Mouse (Mus musculus) heart, embryonic 15.5 days (tissue): ENCODE data around the gene Tprn. TPM values are rescaled to one million over a fixed set of nuclear protein-coding genes. Genes with fewer than 3 reads are reported as not detected.
A peak's percentile ranks its signal among the peaks of the same experiment; 100 is the strongest.
"Not testable (repeated sequence)": the region's sequence is repeated elsewhere in the genome, so short reads cannot be mapped to it uniquely, and the experiment has no call there.

ENCODE experiments used
- ATAC-seq: fragments of 200-750 bp; cut with Nextera tagmentation; replicated peaks from 2 replicates; pipeline ENCODE4 v1.8.0; 2017; ENCODE audit warnings: low read depth, moderate TSS enrichment; ENCODE audit not compliant: insufficient number of reproducible peaks, insufficient read depth, low FRiP score
- H3K27ac ChIP-seq: fragments of 300-500 bp; sonication (generic); 2 replicates; pipeline ENCODE4 v1.5.1; 2015; ENCODE audit warnings: mild to moderate bottlenecking, inconsistent platforms
- H3K27me3 ChIP-seq: fragments of 300-500 bp; sonication (generic); 2 replicates; pipeline ENCODE4 v1.6.1; 2015; ENCODE audit warnings: inconsistent platforms
- H3K36me3 ChIP-seq: fragments of 300-500 bp; sonication (generic); 2 replicates; pipeline ENCODE4 v1.6.1; 2015; ENCODE audit warnings: mild to moderate bottlenecking, inconsistent platforms
- H3K4me1 ChIP-seq: fragments of 300-500 bp; sonication (generic); replicated peaks from 2 replicates; pipeline ENCODE4 v1.6.1; 2015; ENCODE audit warnings: inconsistent platforms
- H3K4me2 ChIP-seq: fragments of 300-500 bp; sonication (generic); 2 replicates; pipeline ENCODE4 v1.6.1; 2015; ENCODE audit warnings: inconsistent platforms, mild to moderate bottlenecking, moderate library complexity
- H3K4me3 ChIP-seq: fragments of 300-500 bp; sonication (generic); 2 replicates; pipeline ENCODE4 v1.5.1; 2015; ENCODE audit warnings: mild to moderate bottlenecking, inconsistent platforms
- H3K9ac ChIP-seq: fragments of 300-500 bp; sonication (generic); 2 replicates; pipeline ENCODE4 v1.6.1; 2015; ENCODE audit warnings: mild to moderate bottlenecking, inconsistent platforms
- H3K9me3 ChIP-seq: fragments of 300-500 bp; sonication (generic); replicated peaks from 2 replicates; pipeline ENCODE4 v1.6.1; 2016; ENCODE audit warnings: inconsistent platforms
- WGBS: fragments of 180-500 bp; shearing (Covaris S2); methylation state at CpG from one replicate; pipeline ENCODE4 v1.1.7; 2015; ENCODE audit warnings: mixed read lengths; 5-methylcytosine and 5-hydroxymethylcytosine counted together
- polyA plus RNA-seq: library from polyadenylated mRNA; unstranded; fragments of >200 nt; fragmentation: Nextera tagmentation; extraction: Ambion mirVana; gene quantifications from 2 replicates; pipeline ENCODE4 v1.2.1, GENCODE M21; 2015

Gene Tprn
- polyA plus RNA-seq, 1 experiment from 2014 or later, result 3.6 TPM

GRCm38 (mm10) chr2:25255284-25255779 is 7.1 kb upstream of the Tprn start, which contains the start of gene Tmem203:
Tmem203 (plus strand) TSS chr2:25255439.
- Histone ChIP-seq H3K4me2 (peak within 1 kb of the TSS; percentile 91), H3K4me1 (peaks cover 16% of the 10 kb centered on the region), H3K36me3 (peaks cover 19% of the 10 kb centered on the region), H3K9me3 (no peaks in the 10 kb centered on the region), H3K27me3 (no peaks in the 10 kb centered on the region), H3K9ac (peak within 1 kb of the TSS; percentile 81), H3K27ac (peak within 1 kb of the TSS; percentile 80), H3K4me3 (peak within 1 kb of the TSS; percentile 81)
- under 1% methylated on average over 39 of the region's 39 CpGs for WGBS
- peak; percentile 83 for ATAC-seq

GRCm38 (mm10) chr2:25256443-25257109 is 5.8 kb upstream of the Tprn start:
- not testable (repeated sequence) for ATAC-seq, H3K9me3 ChIP-seq, H3K27me3 ChIP-seq, H3K27ac ChIP-seq
- Histone ChIP-seq H3K4me1 (peaks cover 16% of the 10 kb centered on the region), H3K36me3 (peaks cover 10% of the 10 kb centered on the region), H3K9ac (peak overlapping the region; percentile 81), H3K4me3 (peak overlapping the region; percentile 81), H3K4me2 (peak overlapping the region; percentile 91)
- WGBS, result 56% methylated on average over 12 of the region's 12 CpGs

GRCm38 (mm10) chr2:25257250-25257649 is 5.2 kb upstream of the Tprn start:
- H3K9ac ChIP-seq, H3K9me3 ChIP-seq, H3K36me3 ChIP-seq, H3K4me3 ChIP-seq, H3K27ac ChIP-seq, ATAC-seq, H3K27me3 ChIP-seq, H3K4me2 ChIP-seq: not testable (repeated sequence)
- WGBS, result 86% methylated on average over 5 of the region's 5 CpGs
- H3K4me1 ChIP-seq, result peaks cover 20% of the 10 kb centered on the region

GRCm38 (mm10) chr2:25258887-25259286 is 3.5 kb upstream of the Tprn start:
- H3K27me3 ChIP-seq, result peaks cover 8% of the 10 kb centered on the region
- no peaks in the 10 kb centered on the region for H3K36me3 ChIP-seq
- no peak overlapping the region for H3K9ac ChIP-seq
- no peak overlapping the region for H3K4me2 ChIP-seq
- WGBS, result 66% methylated on average over 2 of the region's 2 CpGs
- ATAC-seq, result no peak
- no peaks in the 10 kb centered on the region for H3K9me3 ChIP-seq
- H3K4me3 ChIP-seq, result no peak overlapping the region
- no peak overlapping the region for H3K27ac ChIP-seq
- H3K4me1 ChIP-seq, result peaks cover 32% of the 10 kb centered on the region

GRCm38 (mm10) chr2:25261870-25262269 is 548 bp upstream of the Tprn start:
- Histone ChIP-seq H3K4me1 (peaks cover 42% of the 10 kb centered on the region), H3K4me3 (peak overlapping the region; percentile 91), H3K4me2 (peak overlapping the region; percentile 100), H3K9me3 (no peaks in the 10 kb centered on the region), H3K27me3 (peaks cover 15% of the 10 kb centered on the region), H3K9ac (peak overlapping the region; percentile 37; the same call in 1 of the 2 replicates), H3K27ac (peak overlapping the region; percentile 46), H3K36me3 (no peaks in the 10 kb centered on the region)
- no peak for ATAC-seq
- WGBS, result 41% methylated on average over 12 of the region's 12 CpGs

- peak overlapping the region; percentile 100 for H3K4me2 ChIP-seq
- H3K27ac ChIP-seq, result peak overlapping the region; percentile 44; the same call in 1 of the 2 replicates
- no peaks in the 10 kb centered on the region for H3K36me3 ChIP-seq
- H3K9ac ChIP-seq, result peak overlapping the region; percentile 67
- peak overlapping the region; percentile 91 for H3K4me3 ChIP-seq
- ATAC-seq, result peak; percentile 18
- under 1% methylated on average over 82 of the region's 82 CpGs for WGBS
- no peaks in the 10 kb centered on the region for H3K9me3 ChIP-seq
- H3K27me3 ChIP-seq, result peaks cover 15% of the 10 kb centered on the region
- H3K4me1 ChIP-seq, result peaks cover 50% of the 10 kb centered on the region
Observed at GRCm38 (mm10) chr2:25262795-25263622, 591 bp downstream of the Tprn start.

GRCm38 (mm10) chr2:25263623-25264285 is 1.3 kb downstream of the Tprn start:
- peak overlapping the region; percentile 67 for H3K9ac ChIP-seq
- H3K4me3 ChIP-seq, result peak overlapping the region; percentile 91
- no peak overlapping the region for H3K27ac ChIP-seq
- peaks cover 50% of the 10 kb centered on the region for H3K4me1 ChIP-seq
- 20% methylated on average over 12 of the region's 12 CpGs for WGBS
- H3K27me3 ChIP-seq, result peaks cover 15% of the 10 kb centered on the region
- ATAC-seq, result no peak
- H3K4me2 ChIP-seq, result peak overlapping the region; percentile 100
- no peaks in the 10 kb centered on the region for H3K9me3 ChIP-seq
- H3K36me3 ChIP-seq, result no peaks in the 10 kb centered on the region

- no peak overlapping the region for H3K4me3 ChIP-seq
- no peak for ATAC-seq
Observed at GRCm38 (mm10) chr2:25264286-25264660, 1.9 kb downstream of the Tprn start.

GRCm38 (mm10) chr2:25264851-25265250 is 2.4 kb downstream of the Tprn start:
- Histone ChIP-seq H3K9ac (no peak overlapping the region), H3K27ac (no peak overlapping the region), H3K27me3 (peaks cover 15% of the 10 kb centered on the region), H3K9me3 (no peaks in the 10 kb centered on the region), H3K4me2 (no peak overlapping the region), H3K4me1 (peaks cover 50% of the 10 kb centered on the region), H3K4me3 (no peak overlapping the region), H3K36me3 (peaks cover 7% of the 10 kb centered on the region; the same call in 1 of the 2 replicates)
- ATAC-seq, result no peak
- WGBS, result 63% methylated on average over 3 of the region's 3 CpGs

More at GRCm38 (mm10) chr2:25264286-25264660, 1.9 kb downstream of the Tprn start:
- 75% methylated on average over 5 of the region's 5 CpGs for WGBS
- Histone ChIP-seq H3K4me2 (peak overlapping the region; percentile 100), H3K27me3 (peaks cover 15% of the 10 kb centered on the region), H3K9me3 (no peaks in the 10 kb centered on the region), H3K36me3 (peaks cover 1% of the 10 kb centered on the region; the same call in 1 of the 2 replicates), H3K4me1 (peaks cover 50% of the 10 kb centered on the region), H3K9ac (peak overlapping the region; percentile 67; the same call in 1 of the 2 replicates), H3K27ac (no peak overlapping the region)

- Histone ChIP-seq H3K27ac (no peak overlapping the region), H3K27me3 (peaks cover 15% of the 10 kb centered on the region)
Observed at GRCm38 (mm10) chr2:25265897-25266656, 3.7 kb downstream of the Tprn start.

More at GRCm38 (mm10) chr2:25265897-25266656, 3.7 kb downstream of the Tprn start:
- no peak overlapping the region for H3K4me3 ChIP-seq
- peaks cover 16% of the 10 kb centered on the region; the same call in 1 of the 2 replicates for H3K36me3 ChIP-seq
- WGBS, result 56% methylated on average over 6 of the region's 6 CpGs
- no peak for ATAC-seq
- peak overlapping the region; percentile 31 for H3K4me2 ChIP-seq
- H3K9ac ChIP-seq, result no peak overlapping the region
- peaks cover 55% of the 10 kb centered on the region for H3K4me1 ChIP-seq
- no peaks in the 10 kb centered on the region for H3K9me3 ChIP-seq
